In genomic region chr10:74680016-74680491, GRCm38 (mm10) we compare ENCODE assay signal across 10 mouse cellular contexts.
DNase-seq lines count a peak whose midpoint lies in the region; ATAC-seq lines count a peak whose summit lies in the region.
"Had no signal": no experiment of that assay in that cellular context is flagged by ENCODE, and none has a peak within 500 bp of the region (broad histone marks: within the 10 kb centered on the region; RNA-seq: fewer than 3 reads in every experiment).

No protein-coding gene starts in this region.

- no peak overlapping the region for H3K9ac ChIP-seq in intestine, embryonic 15.5 days
- H3K9ac ChIP-seq: liver, embryonic 12.5 days; midbrain, embryonic 15.5 days had no signal

- no peaks in the 10 kb centered on the region for H3K4me1 ChIP-seq in intestine, embryonic 15.5 days (replicated peaks)
- H3K4me1 ChIP-seq: liver, embryonic 12.5 days; midbrain, embryonic 15.5 days had no signal

- no peak overlapping the region for H3K4me2 ChIP-seq in intestine, embryonic 15.5 days (replicated peaks)
- H3K4me2 ChIP-seq: liver, embryonic 12.5 days; midbrain, embryonic 15.5 days had no signal

- no peaks in the 10 kb centered on the region for H3K36me3 ChIP-seq in intestine, embryonic 15.5 days
- H3K36me3 ChIP-seq: liver, embryonic 12.5 days; midbrain, embryonic 15.5 days had no signal

- intact Hi-C loops in gastrocnemius, postnatal 14 days (cut with DNase I; ENCODE audit: low total_unique reads): no loop called here

- H3K27ac ChIP-seq in intestine, embryonic 15.5 days: 0 out of 2 replicates have a peak overlapping the region, but pooled peaks have one; percentile 9
- H3K27ac ChIP-seq: liver, embryonic 12.5 days; midbrain, embryonic 15.5 days had no signal

- no peak overlapping the region for H3K4me3 ChIP-seq in intestine, embryonic 15.5 days (replicated peaks)
- H3K4me3 ChIP-seq: liver, embryonic 12.5 days; midbrain, embryonic 15.5 days had no signal

- H3K9me3 ChIP-seq in intestine, embryonic 15.5 days: no peaks in the 10 kb centered on the region
- H3K9me3 ChIP-seq: midbrain, embryonic 15.5 days had no signal

- ATAC-seq in intestine, embryonic 15.5 days: peak; percentile 93
- ATAC-seq: liver, embryonic 12.5 days; midbrain, embryonic 15.5 days had no signal

- no peaks in the 10 kb centered on the region for H3K27me3 ChIP-seq in intestine, embryonic 15.5 days (replicated peaks)
- H3K27me3 ChIP-seq: liver, embryonic 12.5 days; midbrain, embryonic 15.5 days had no signal

- 24% methylated on average over 4 of the region's 4 CpGs for WGBS in intestine, embryonic 15.5 days

- peak; percentile 2 for DNase-seq in gastrocnemius, postnatal 14 days
- DNase-seq in gastrocnemius, postnatal 10 days: no peak
- peak; percentile 52 for DNase-seq in Muller cell, postnatal 12 days (ENCODE audit: inconsistent ontology term)
- DNase-seq in layer of hippocampus, postnatal 14 days (ENCODE audit: low spot score in 2 of 2): peak; percentile 5 to 41
- DNase-seq in liver: no peak
- no peak for DNase-seq in spleen, postnatal 36 days (ENCODE audit: low spot score in 2 of 2)
- no peak for DNase-seq in cerebellum, adult 8-10 months

Comparison
In these comparisons a context has a peak if more than half of its experiments do, and no peak if none do; other contexts are left out.
1. DNase-seq: peak in gastrocnemius, postnatal 14 days (single experiment), Muller cell, postnatal 12 days (single experiment) and layer of hippocampus, postnatal 14 days (2 of 2); none in gastrocnemius, postnatal 10 days (single experiment), liver (single experiment), spleen, postnatal 36 days (0 of 2) and cerebellum, adult 8-10 months (single experiment).